Comparison of ENCODE assay signal across 9 mouse cellular contexts in the genomic region with DNA sequence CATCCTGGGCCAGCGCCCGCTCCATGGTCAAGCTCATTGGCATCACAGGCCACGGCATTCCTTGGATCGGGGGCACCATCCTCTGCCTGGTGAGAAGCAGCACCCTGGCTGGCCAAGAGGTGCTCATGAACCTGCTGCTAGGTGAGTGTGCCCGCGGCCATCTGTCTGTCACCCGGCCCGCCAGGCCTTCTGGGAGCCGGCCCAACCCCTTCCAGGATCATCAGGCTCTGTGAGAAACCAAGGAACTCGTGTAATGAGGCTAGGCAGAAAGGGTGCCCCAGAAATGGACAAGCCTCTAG. TPM values are rescaled to one million over a fixed set of nuclear protein-coding genes. Genes with fewer than 3 reads are reported as not detected.
DNase-seq lines count a peak whose midpoint lies in the region; ATAC-seq lines count a peak whose summit lies in the region.
"Had no signal": no experiment of that assay in that cellular context is flagged by ENCODE, and none has a peak within 500 bp of the region (broad histone marks: within the 10 kb centered on the region; RNA-seq: fewer than 3 reads in every experiment).

No protein-coding gene starts in this region.

- peaks cover 18% of the 10 kb centered on the region for H3K9me3 ChIP-seq in megakaryocyte, embryonic 14.5 days
- no peaks in the 10 kb centered on the region; the same call in 1 of the 2 replicates for H3K9me3 ChIP-seq in forebrain, embryonic 11.5 days (ENCODE audit: control insufficient read depth, low read length)
- no peaks in the 10 kb centered on the region for H3K9me3 ChIP-seq in limb, embryonic 13.5 days
- no peaks in the 10 kb centered on the region for H3K9me3 ChIP-seq in stomach, embryonic 15.5 days

- peak overlapping the region; percentile 43 for H3K4me2 ChIP-seq in forebrain, embryonic 11.5 days (ENCODE audit: low read depth, low read length, severe bottlenecking)
- peak overlapping the region; percentile 64 for H3K4me2 ChIP-seq in limb, embryonic 13.5 days (replicated peaks)
- H3K4me2 ChIP-seq in stomach, embryonic 15.5 days, result peak overlapping the region; percentile 46

- peak overlapping the region; percentile 84 for H3K4me3 ChIP-seq in megakaryocyte, embryonic 14.5 days (replicated peaks)
- H3K4me3 ChIP-seq in forebrain, embryonic 11.5 days (ENCODE audit: low read depth, low read length), result peak overlapping the region; percentile 28
- H3K4me3 ChIP-seq in limb, embryonic 13.5 days, result peak overlapping the region; percentile 40
- peak overlapping the region; percentile 34 for H3K4me3 ChIP-seq in stomach, embryonic 15.5 days (replicated peaks)

- 86% methylated on average over 10 of the region's 10 CpGs for WGBS in forebrain, embryonic 11.5 days
- WGBS in limb, embryonic 13.5 days, result 78% methylated on average over 10 of the region's 10 CpGs
- 79% methylated on average over 10 of the region's 10 CpGs for WGBS in stomach, embryonic 15.5 days

- peaks cover 29% of the 10 kb centered on the region for H3K36me3 ChIP-seq in megakaryocyte, embryonic 14.5 days (replicated peaks; ENCODE audit: low read length)
- no peaks in the 10 kb centered on the region for H3K36me3 ChIP-seq in forebrain, embryonic 11.5 days (ENCODE audit: control insufficient read depth, insufficient read depth, low read length)
- no peaks in the 10 kb centered on the region for H3K36me3 ChIP-seq in limb, embryonic 13.5 days
- H3K36me3 ChIP-seq in stomach, embryonic 15.5 days, result no peaks in the 10 kb centered on the region

- no peak for ATAC-seq in megakaryocyte, adult 5-6 weeks (ENCODE audit: poor library complexity, severe bottlenecking)
- ATAC-seq in forebrain, embryonic 11.5 days (replicated peaks; ENCODE audit: low FRiP score), result no peak
- ATAC-seq in limb, embryonic 13.5 days (ENCODE audit: low FRiP score, low read depth), result no peak
- no peak for ATAC-seq in stomach, embryonic 15.5 days (ENCODE audit: insufficient read depth, low FRiP score, low read depth)
- no peak for ATAC-seq in erythroid progenitor cell, adult 5-6 weeks (replicated peaks; ENCODE audit: low FRiP score, poor library complexity, severe bottlenecking)

- H3K27me3 ChIP-seq in megakaryocyte, embryonic 14.5 days (replicated peaks), result peaks cover 9% of the 10 kb centered on the region
- H3K27me3 ChIP-seq in forebrain, embryonic 11.5 days (ENCODE audit: control insufficient read depth, insufficient read depth, low read length), result no peaks in the 10 kb centered on the region
- H3K27me3 ChIP-seq in limb, embryonic 13.5 days, result no peaks in the 10 kb centered on the region
- no peaks in the 10 kb centered on the region for H3K27me3 ChIP-seq in stomach, embryonic 15.5 days (replicated peaks)

- no peak overlapping the region for H3K27ac ChIP-seq in forebrain, embryonic 11.5 days (ENCODE audit: low read depth, low read length)
- H3K27ac ChIP-seq in limb, embryonic 13.5 days, result no peak overlapping the region
- H3K27ac ChIP-seq in stomach, embryonic 15.5 days, result no peak overlapping the region
- H3K27ac ChIP-seq: macrophage had no signal

- H3K9ac ChIP-seq in forebrain, embryonic 11.5 days (ENCODE audit: low read length), result peak overlapping the region; percentile 49
- H3K9ac ChIP-seq in limb, embryonic 13.5 days, result peak overlapping the region; percentile 70
- 0 out of 2 replicates have a peak overlapping the region, but pooled peaks have one; percentile 16 for H3K9ac ChIP-seq in stomach, embryonic 15.5 days

- no peak for DNase-seq in forebrain, embryonic 11.5 days (ENCODE audit: low spot score)
- DNase-seq in adrenal gland, adult 18-20 months (ENCODE audit: low spot score in 2 of 2), result no peak
- no peak for DNase-seq in thymus, postnatal 4 days

- H3K4me1 ChIP-seq in megakaryocyte, embryonic 14.5 days, result peaks cover 70% of the 10 kb centered on the region
- H3K4me1 ChIP-seq in forebrain, embryonic 11.5 days (replicated peaks; ENCODE audit: control insufficient read depth, insufficient read depth, low read length), result peaks cover 2% of the 10 kb centered on the region; the same call in 1 of the 2 replicates
- peaks cover 8% of the 10 kb centered on the region for H3K4me1 ChIP-seq in limb, embryonic 13.5 days
- H3K4me1 ChIP-seq in stomach, embryonic 15.5 days, result peaks cover 5% of the 10 kb centered on the region; the same call in 1 of the 2 replicates

RNA-seq across cellular contexts. Expression of a gene that starts 0.7 kb away (rescaled TPM):
- 3.3 and 17.4 TPM in 2 replicates for polyA plus RNA-seq in megakaryocyte, embryonic 14.5 days (2012; ENCODE audit: insufficient read depth, low replicate concordance)
- 0.14 and 0.33 TPM in 2 replicates for total RNA-seq in megakaryocyte, adult 5-6 weeks (2015)
- total RNA-seq in megakaryocyte, adult 5-6 weeks (2017), result 0.24 and 1.2 TPM in 2 replicates
- polyA plus RNA-seq in forebrain, embryonic 11.5 days (2014; fragmentation: Nextera tagmentation; extraction: Ambion mirVana), result 5.7 and 7.3 TPM in 2 replicates
- 7.3 and 8.3 TPM in 2 replicates for polyA plus RNA-seq in limb, embryonic 13.5 days (2015; fragmentation: Nextera tagmentation; extraction: Ambion mirVana)
- 4.4 and 4.8 TPM in 2 replicates for polyA plus RNA-seq in stomach, embryonic 15.5 days (2015; fragmentation: Nextera tagmentation; extraction: Ambion mirVana)
- total RNA-seq in adrenal gland, adult 18-20 months (2021), result 1 to 10 TPM; 5.4 to 6.6 TPM
- total RNA-seq in erythroid progenitor cell, adult 5-6 weeks (2015; ENCODE audit: low replicate concordance), result not detected in 2 replicates
- 0.26 TPM in 1 of 2 replicates, not detected in the other for total RNA-seq in erythroid progenitor cell, adult 5-6 weeks (2017; ENCODE audit: low replicate concordance)

RNA-seq across cellular contexts. Expression of a gene that starts 11.4 kb away (rescaled TPM):
- polyA plus RNA-seq in megakaryocyte, embryonic 14.5 days (2012; ENCODE audit: insufficient read depth, low replicate concordance), result 43.5 and 60.3 TPM in 2 replicates
- 14.4 and 14.7 TPM in 2 replicates for total RNA-seq in megakaryocyte, adult 5-6 weeks (2015)
- total RNA-seq in megakaryocyte, adult 5-6 weeks (2017), result 11.7 and 13.1 TPM in 2 replicates
- 1.5 and 1.8 TPM in 2 replicates for polyA plus RNA-seq in forebrain, embryonic 11.5 days (2014; fragmentation: Nextera tagmentation; extraction: Ambion mirVana)
- 4.5 and 5.4 TPM in 2 replicates for polyA plus RNA-seq in limb, embryonic 13.5 days (2015; fragmentation: Nextera tagmentation; extraction: Ambion mirVana)
- polyA plus RNA-seq in stomach, embryonic 15.5 days (2015; fragmentation: Nextera tagmentation; extraction: Ambion mirVana), result 1.7 and 2.2 TPM in 2 replicates
- total RNA-seq in adrenal gland, adult 18-20 months (2021), result 1 to 10 TPM in 1 of 2 experiments, under 1 TPM in 1; 0.99 to 2.1 TPM
- 27.7 and 41.1 TPM in 2 replicates for total RNA-seq in erythroid progenitor cell, adult 5-6 weeks (2015; ENCODE audit: low replicate concordance)
- total RNA-seq in erythroid progenitor cell, adult 5-6 weeks (2017; ENCODE audit: low replicate concordance), result 48.4 and 75.5 TPM in 2 replicates

RNA-seq across cellular contexts. Expression of a gene that starts 54.8 kb away (rescaled TPM):
- 20.7 and 115 TPM in 2 replicates for polyA plus RNA-seq in megakaryocyte, embryonic 14.5 days (2012; ENCODE audit: insufficient read depth, low replicate concordance)
- 26.9 and 27.2 TPM in 2 replicates for total RNA-seq in megakaryocyte, adult 5-6 weeks (2015)
- 11.5 and 13.9 TPM in 2 replicates for total RNA-seq in megakaryocyte, adult 5-6 weeks (2017)
- polyA plus RNA-seq in forebrain, embryonic 11.5 days (2014; fragmentation: Nextera tagmentation; extraction: Ambion mirVana), result 98.0 and 102 TPM in 2 replicates
- polyA plus RNA-seq in limb, embryonic 13.5 days (2015; fragmentation: Nextera tagmentation; extraction: Ambion mirVana), result 49.0 and 52.7 TPM in 2 replicates
- polyA plus RNA-seq in stomach, embryonic 15.5 days (2015; fragmentation: Nextera tagmentation; extraction: Ambion mirVana), result 43.7 and 48.2 TPM in 2 replicates
- 100 to 1,000 TPM in 1 of 2 experiments, 10 to 100 TPM in 1; 94.4 to 102 TPM for total RNA-seq in adrenal gland, adult 18-20 months (2021)
- total RNA-seq in erythroid progenitor cell, adult 5-6 weeks (2015; ENCODE audit: low replicate concordance), result 19.1 and 26.4 TPM in 2 replicates
- total RNA-seq in erythroid progenitor cell, adult 5-6 weeks (2017; ENCODE audit: low replicate concordance), result 11.1 and 25.3 TPM in 2 replicates

Comparison
In these comparisons a context has a peak if more than half of its experiments do, and no peak if none do; other contexts are left out.
1. H3K4me3 ChIP-seq: peak in every context shown above with its lines; median percentile 84 in megakaryocyte, embryonic 14.5 days; 40 in limb, embryonic 13.5 days; 34 in stomach, embryonic 15.5 days; 28 in forebrain, embryonic 11.5 days.
2. H3K9ac ChIP-seq: peak in every context shown above with its lines; median percentile 70 in limb, embryonic 13.5 days; 49 in forebrain, embryonic 11.5 days; 16 in stomach, embryonic 15.5 days.